Mouse (Mus musculus) gonadal fat pad, adult 2 months (tissue): ENCODE measurements around the gene Padi4. TPM values are rescaled to one million over a fixed set of nuclear protein-coding genes. Genes with fewer than 3 reads are reported as not detected.

Experiments
- DNase-seq: peaks from one replicate; pipeline ENCODE4 v3.0.0-alpha.2; 2012; ENCODE audit warnings: low read depth
- polyA plus RNA-seq: library from polyadenylated mRNA; depleted of rRNA; stranded (reverse); fragments of >200 nt; gene quantifications from 2 replicates; pipeline ENCODE4 v1.2.3, GENCODE M21; 2012

Gene Padi4
- polyA plus RNA-seq, 1 experiment, result 2.7 TPM

DNA sequence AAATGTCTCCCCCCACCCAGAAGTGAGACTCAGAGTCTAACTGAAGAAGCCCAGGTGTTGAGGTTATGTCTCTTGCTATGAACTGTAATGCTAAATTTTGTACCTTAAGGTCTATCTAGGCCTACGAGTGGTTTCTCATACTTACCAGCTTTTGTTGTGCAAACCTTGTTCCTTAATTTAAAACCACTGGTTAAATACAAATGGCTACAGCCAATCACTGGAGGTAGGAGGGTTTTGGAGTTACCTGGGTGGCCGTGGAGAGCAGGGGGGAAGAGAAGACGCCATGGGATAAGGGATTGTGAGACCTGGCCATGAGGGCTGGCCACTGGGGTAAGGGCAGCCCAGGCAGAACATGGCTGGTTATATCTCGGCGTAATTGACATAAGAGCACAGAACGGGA lies 14.2 kb upstream of the Padi4 start:
- DNase-seq, result no peak

DNA sequence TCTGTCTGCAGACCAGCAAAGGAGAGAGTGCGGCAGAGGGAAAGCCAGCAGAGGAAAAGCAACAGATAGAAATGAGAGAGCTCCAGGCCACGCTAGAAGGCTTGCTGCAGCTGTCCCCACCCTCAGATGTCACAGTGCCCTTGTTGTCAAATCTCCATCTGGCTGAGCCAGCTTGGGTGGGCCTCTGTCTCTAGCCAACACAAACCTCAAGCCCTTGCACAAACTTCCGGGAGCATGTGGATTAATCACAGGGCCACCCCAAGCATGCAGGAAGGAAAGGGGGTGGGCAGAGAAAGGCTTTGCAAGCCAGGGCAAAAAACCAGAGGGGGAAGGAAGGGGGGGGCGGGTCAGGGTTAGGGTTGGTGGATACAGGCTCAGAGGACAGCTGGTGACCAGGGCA lies 13.4 kb upstream of the Padi4 start:
- DNase-seq, result no peak

DNA sequence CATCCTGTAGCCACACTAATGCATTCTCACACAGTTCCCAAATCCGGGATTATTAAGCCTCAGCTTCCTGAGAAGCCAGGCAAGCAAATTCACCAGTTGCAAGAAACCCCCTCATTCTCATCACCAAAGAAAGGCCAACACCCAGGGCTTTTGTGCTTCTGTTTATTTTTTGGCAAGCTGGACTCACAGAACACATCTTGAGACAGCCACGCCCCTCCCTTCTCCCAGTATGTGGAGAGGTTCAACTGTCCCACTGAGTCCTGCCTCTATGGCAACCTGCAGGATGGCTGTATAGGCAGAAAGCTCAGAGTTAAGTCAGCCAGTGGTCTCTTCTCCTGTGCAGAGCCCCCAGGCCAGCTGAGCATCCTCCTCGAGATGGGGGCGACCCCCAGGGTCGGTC lies 11.2 kb upstream of the Padi4 start:
- no peak for DNase-seq

DNA sequence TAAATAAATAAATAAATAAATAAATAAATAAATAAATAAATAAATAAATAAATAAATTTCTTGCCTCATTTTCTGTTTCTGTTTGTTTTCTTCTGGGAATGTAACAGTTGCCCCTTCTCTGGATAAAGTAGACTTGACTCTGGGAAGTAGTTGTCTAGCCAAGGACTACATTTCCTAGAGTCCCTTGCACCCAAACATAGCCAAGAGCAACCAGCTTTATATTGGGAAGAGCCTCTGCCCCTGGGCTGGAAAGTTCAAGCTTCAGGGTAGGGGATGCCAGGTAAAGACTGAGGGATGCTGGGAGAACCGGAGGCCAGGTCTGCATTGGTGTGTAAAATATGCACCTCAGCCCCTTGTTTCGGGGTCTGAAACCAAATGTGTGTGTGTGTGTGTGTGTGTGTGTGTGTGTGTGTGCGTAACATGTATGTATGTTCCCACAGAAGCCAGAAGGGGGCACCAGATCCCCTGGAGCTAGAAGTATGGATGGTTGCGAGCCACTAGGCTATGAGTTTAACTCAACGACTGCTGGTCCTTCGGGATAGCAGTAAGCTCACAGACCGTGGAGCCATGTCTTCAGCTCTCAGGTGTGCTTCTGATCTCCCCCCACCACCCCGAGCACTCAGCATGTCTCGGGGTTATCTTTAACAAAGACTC lies 10.4 kb upstream of the Padi4 start:
- DNase-seq, result no peak

DNA sequence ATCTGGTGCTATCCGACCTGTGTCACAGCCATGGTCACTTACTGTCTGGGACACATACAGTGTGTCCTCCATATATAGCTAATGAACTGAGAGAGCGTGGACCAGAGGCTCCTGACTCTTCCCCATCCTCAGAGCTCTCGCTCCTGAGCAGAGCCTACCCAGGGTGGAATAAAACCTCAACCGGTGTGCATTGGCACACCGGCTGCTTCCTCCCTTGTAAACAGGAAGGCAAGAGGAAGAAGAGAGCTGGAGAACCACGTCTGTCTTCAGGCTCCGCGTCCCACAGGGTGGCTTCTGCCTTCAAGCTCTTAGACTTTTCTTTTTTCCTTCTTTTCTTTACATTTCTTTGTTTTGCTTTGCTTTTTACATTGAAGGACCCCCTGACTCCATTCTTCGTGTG lies 8.8 kb upstream of the Padi4 start:
- DNase-seq, result no peak

DNA sequence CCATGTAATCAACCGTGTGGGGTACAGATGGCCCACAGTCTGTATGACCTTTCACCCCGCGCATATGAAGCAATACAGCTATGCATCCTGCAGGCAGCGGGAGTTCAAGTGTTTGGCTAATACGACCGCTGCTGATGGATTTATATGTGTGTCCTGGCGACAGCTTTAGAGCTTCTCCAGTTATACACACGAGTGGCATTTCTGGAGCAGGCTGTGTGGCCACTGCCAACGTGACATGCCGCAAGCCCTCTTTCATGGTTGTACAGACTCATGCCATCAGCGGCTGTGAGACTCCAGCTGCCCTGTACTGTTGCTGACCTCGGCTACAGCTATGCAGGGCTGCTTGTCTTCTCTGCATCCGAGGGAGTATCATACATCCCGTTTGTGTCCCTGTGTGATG lies 6.5 kb upstream of the Padi4 start:
- no peak for DNase-seq

DNA sequence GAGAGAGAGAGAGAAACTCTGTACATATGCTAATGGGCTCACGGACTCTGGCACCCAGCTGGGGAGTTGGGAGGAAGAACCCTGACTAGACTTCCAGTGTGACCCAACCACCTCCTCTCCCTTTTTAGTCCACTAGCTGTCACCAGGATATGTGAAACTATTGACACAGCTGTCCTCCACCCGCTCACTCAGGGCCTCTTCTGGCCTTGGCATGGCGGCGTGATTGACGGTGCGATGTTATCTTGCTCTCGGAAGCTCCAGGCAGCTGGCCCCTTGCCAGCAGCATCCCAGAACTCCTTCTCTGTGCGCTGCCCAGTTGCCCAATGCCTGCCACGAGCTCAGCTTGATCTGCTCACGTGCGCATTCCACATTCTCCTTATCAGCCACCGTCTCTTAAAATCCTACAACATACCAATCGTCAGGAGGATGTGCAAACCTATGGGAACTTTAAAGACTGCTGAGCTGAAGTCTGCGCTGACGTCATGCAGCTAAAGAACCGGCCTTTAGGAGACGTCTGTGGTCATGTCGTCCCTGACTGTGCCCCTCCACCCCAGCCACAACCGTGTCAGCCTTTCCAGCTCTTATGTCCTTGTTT lies 5.9 kb upstream of the Padi4 start:
- no peak for DNase-seq

DNA sequence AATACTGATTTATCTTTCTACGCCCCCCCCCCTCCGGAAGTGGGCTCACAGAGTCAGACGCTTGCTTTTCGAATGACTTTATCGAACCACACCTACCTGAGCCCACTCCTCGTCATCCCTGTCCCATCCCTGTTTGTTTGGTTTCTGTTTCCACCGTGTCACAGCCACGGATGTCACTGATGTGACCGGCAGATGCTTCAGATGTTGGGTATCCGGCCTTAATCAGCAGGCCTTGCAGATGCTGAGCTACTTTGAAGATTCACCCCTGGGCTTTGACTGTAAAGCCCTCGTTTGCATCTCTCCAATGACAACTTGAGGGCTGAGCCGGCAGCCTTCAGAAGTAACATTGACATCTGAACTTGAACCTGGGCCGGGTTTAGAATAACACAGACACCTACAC lies 2.6 kb upstream of the Padi4 start:
- no peak for DNase-seq

DNA sequence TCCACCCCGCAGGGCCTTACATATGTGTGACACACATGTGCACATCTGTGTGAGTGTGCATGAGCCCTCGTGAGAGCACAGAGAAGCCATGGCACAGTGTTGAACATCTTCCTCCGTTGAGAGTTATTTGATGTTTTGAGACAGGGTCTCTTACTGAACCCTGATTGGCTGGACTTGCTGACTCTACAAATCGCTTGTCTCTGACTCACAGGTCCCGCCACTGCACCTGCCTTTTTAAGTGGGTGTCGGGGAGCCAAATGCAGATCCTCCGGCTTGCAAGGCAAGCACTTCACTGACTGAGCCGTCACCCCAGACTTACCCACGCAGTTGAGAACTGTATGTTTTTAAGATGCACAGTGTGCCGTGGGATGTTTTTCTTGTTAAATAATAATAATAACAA lies 1.8 kb upstream of the Padi4 start:
- no peak for DNase-seq

DNA sequence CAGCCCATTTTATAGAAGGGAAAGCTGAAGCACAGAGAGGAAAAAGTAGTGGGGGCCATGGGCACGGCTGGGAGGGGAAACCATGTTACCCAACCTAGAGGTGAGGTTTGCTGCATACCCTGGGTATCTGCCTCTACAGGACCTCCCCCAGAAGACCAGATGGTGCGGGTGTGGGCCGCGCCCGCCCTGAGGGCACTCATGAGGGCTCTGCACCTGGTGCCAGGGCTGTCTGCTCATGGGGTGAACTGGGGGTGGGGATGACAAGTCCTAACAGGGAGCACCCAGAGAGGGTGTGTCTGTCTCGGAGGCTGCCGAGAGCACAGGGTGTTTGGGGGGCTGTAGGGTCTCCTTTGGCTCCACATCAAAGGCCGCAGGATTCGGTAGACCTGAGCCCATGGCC lies 857 bp upstream of the Padi4 start:
- no peak for DNase-seq

DNA sequence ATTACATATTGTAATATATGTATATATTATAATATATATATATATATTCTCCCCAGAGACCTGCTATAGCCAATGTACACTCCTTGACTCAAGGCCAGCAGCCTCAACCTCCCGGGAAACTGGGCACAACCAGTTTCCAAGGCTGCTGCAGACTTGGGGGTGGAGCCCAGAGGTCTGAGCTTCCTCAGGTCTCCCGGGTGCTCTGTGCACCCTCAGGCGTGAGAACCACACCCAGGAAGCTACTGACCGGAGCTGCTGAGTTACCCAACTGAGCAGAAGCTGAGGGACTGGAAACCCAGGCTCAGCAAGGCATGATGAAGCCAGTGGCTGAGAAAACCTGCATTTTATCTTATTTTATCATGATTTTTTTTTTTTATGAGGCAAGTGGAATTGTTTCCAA lies 2.9 kb downstream of the Padi4 start:
- DNase-seq, result no peak

DNA sequence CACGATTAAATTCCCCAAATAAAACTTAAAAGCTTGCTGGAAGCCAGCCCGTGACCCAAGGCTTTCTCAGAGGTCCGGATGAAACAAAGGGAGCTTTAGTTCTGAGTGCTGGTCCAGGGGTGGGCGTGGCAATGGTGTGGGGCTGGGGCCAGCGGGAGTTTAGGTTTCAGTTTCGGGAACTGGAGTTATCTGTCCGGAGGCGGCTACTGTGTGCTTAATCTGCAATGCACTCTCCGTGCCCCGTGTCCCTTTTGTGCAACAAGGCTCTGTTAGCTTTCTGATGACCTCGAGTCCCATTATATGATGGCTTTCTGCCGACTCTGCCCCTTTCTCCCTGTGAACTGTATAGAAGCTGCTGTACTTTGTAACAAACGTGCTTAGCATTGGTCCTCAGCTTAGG lies 3.6 kb downstream of the Padi4 start:
- no peak for DNase-seq

DNA sequence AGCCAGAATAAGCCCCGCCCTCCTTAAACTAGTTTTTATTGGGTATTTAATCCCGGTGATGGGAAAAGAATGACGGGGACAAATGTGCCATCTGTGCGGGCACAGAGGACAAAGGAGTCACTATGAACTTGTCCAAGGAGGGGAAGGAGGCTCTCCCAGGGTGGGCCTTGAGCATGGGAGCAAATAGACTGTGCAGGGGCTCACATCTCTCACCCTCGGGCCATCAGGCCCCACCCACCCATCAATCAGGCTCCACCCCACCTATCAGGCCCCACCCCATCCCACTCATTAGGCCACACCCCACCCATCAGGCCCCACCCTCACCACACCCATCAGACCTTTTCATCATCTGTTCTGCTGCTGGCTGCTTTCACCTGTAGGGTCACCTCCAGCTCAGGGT lies 5.1 kb downstream of the Padi4 start:
- DNase-seq, result no peak

DNA sequence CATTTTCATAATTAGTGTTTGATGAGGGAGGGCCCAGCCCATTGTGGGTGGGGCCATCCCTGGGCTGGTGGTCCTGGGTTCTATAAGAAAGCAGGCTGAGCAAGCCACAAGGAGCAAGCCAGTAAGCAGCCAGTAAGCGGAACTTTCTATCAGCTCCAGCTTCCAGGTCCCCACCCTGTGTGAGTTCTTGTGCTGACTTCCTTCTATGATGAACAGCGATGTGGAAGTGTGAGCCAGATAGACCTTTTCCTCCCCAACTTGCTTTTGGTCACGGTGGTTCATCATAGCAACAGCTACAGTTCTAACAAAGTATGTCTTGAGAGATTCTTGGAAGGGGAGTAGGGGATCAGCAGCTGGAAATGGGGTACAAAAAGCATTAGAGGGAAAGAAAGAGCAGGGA lies 8.1 kb downstream of the Padi4 start:
- DNase-seq, result no peak

DNA sequence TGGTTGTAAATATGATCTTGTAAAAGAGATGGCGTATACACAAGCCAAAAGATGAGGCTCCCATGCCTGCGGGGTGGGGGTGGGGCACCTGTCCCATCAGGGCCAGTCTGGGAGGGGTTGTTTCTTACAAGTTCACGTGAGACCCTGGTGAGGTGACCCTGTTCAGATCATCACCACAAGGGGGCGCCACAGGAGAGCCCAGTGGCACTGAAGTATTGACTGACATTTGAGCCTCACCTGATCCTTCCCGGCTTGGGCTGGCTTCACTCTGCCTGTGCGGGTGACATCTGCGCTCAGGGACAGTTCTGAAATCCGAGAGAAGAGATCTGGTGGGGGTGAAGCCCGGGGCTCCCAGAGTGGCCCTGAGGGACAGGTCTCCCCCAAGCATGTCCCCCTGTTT lies 10.9 kb downstream of the Padi4 start:
- no peak for DNase-seq

DNA sequence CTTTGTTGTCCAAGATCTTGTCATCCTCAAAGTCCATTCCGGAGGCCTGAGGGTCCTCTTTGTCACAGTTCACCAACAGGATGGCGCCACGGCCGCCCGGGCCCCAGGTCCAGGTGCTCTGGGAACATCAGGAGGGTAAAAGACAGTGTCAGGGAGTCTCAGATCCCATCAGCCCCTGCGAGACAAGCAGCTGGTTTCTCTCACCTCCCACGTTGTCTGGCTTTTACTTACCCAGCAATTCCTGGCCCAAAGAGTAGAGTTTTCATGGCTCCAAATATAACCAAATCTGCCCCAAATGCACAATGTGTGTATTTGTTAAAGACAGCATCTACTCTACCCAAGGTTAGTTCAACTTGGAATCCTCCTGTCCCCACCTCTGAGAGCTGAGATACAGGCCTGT lies 12.4 kb downstream of the Padi4 start:
- DNase-seq, result no peak

DNA sequence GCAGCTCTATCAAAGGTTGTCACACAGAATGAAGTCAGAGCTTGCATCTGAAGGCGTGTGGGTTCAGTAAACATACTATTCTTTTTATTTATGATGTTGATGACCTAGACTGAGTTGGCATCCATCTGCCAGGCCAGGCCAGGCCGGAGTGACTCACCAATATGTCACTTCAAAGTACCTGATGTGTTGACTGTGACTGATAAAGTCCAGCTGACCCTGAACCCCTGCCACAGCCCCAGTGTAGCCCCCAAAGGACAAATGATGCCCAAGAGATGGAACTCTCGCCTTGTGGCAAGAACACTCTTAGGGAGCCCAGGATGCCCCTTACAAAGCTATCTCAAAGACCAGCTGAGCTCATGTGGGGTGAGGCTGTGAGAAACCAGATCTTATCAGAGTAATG lies 18.2 kb downstream of the Padi4 start:
- DNase-seq, result no peak

DNA sequence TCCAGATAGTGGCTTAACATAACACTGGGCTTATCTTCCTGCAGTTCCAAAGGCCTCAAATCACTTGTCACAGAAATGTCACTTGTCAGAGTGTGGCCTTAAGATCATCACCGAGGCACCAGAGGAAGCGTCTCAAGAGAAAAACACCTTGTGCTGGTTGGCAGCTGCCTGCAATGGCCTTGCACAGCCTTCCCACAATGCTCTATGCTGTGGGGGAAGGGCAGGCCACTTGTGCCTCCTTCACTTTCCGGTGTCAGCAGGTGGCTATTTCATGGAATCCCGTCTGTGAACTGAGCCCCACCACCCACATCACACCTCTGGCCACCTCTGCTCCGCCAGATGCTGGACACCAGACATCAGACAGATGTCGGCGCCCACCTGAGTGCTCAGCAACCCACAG lies 20.7 kb downstream of the Padi4 start:
- no peak for DNase-seq

DNA sequence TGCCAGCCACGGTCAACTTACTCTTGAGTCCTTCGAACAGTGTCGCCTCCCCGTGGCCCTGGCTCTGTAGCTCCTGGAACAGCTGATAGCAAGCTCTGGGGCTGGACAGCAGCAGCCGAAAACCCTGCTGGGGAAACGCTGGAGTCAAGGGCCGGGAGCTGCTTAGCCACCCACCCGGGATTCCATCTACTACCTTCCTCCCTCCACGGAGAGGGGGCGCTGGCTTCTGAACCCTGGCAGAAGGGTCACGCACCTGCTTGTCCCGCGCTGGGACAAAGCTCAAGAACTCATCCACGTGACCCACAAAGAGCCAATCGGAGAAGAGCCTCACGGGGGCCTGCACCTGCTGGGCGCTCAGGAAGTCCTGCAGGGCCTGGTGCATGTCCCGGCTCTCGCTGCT lies 23.7 kb downstream of the Padi4 start:
- DNase-seq, result no peak

DNA sequence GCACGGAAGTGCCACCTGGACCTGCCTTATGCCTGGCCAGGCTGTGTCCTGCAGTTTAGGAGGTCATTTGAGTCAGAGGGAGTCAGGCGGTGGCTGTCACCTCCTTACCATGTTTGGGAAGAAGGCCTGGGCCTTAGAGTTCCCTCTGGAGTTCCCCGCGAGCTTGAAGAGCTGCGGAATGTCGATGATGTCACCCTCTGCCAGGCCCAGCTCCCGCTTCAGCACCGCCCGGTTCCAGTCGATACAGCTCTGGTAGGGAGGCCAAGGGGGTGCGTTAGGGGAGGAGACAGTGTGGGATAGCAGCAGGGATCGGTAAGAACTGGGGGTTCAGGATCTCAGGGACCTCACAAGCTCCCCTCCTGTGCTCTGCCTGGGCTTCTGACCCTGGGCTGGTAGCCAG lies 26.1 kb downstream of the Padi4 start:
- no peak for DNase-seq

DNA sequence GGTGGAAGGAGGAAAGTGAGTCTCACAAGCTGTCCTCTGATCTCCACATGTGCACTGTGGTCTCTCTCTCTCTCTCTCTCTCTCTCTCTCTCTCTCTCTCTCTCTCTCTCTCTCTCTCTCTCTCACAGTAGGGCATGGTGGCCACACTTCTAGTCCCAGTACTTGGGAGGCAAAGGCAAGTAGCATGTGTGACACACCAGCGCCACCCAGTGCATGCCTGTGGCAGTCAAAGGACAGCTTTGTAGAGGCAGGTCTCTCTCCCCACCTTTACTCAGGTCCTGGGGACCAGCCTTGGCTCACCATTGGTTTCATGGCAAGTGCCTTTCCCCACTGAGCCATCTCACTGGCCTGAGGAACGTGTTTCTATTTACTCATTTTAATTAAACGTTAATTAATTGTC lies 29.4 kb downstream of the Padi4 start:
- DNase-seq, result no peak

DNA sequence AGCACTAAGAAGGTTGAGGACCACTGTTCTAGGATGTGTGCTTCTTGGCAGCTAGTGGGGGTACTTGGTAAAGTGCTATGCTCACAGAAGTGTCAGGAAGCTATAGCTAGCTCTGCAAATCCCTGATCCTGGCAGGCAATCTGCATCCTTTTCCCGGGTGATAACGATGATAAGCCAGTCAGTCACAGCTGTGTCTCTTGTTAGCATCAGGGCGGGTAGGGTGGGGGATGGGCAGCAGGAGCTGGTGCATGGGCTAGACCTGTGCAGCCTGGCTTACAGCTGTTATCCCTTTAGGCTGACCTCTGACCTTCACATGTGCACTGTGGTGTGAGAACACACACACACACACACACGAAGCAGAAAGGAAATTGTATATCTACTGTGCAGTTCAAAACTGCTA lies 30.9 kb downstream of the Padi4 start:
- no peak for DNase-seq

DNA sequence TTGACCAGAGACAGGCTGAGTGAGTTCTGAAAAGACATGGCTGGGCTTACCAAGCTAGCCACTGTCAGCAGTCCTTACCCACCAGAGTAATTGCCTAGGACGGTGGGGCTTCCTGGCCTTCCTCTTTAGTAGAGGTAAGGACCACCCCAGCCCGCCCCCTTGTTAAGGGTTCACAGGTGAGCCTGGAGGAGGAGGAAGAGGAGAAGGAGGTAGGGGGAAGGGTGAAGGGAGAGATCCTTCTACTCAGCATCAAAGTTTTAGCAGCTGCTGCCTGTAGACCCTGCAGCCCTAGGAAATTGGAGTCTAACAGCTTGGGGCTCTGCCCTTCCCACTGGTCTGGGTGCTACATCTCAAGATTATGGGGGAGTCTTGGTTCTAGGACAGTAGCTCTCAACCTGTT lies 31.5 kb downstream of the Padi4 start, which contains the start of gene Padi6:
Gene Padi6 (minus strand): TSS at position 101 of the 400 bp plus-strand sequence.
- no peak for DNase-seq

DNA sequence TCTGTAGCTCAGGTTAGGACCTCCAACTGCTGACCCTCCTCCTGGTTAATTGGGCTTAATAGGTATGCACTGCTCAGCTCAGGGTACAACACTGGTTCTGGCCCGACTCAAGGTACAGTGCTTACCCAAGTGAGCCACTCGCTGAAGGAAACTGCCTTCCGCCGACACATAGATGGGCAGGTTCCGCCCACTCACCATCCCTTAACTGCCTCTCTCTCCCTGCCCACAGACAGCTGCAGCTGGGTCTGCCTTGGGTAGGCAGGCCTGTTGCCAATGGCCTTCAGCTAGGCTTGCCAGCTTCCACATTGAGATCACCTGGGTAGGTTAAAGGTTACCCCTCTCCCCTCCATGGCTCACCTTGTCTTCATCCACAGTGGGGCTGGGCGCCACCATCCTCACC lies 32.6 kb downstream of the Padi4 start:
- no peak for DNase-seq
